Mouse (Mus musculus) left cerebral cortex, adult 9 months (tissue): ENCODE data around the gene Gm1113.

Experiments used
- DNase-seq, 2 experiments: peaks; one replicate each; pipeline ENCODE4 v3.0.0; 2022; ENCODE audit warnings: low spot score in 2 of 2

Gene Gm1113

GRCm38 (mm10) chr9:35529141-35529540 is 11.1 kb upstream of the Gm1113 start:
- DNase-seq = no peak

DNA sequence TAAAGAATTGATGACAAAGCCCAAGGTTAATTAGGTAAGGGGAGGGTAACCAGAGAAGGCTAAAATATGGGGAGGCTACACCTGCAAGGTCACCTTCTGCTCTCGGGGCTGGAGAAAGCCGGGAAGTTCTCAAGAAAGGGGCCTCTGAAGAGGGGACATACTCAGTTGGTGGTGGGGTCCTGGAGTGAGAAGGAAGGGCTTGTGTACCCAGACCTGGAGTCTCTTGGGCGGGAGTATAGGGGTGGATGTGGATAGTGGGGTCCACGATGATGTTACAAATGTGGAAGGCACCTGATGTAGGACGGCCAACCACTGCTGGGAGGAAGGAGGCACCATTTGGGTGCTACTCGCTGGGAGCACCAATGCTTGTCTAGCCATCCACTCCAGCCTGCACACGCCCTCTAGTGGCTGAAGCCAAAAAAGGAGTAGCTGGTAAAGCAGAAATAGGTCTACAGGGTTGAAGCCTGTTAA is 5.9 kb upstream of the Gm1113 start:
- peak; percentile 48 to 85 for DNase-seq

DNA sequence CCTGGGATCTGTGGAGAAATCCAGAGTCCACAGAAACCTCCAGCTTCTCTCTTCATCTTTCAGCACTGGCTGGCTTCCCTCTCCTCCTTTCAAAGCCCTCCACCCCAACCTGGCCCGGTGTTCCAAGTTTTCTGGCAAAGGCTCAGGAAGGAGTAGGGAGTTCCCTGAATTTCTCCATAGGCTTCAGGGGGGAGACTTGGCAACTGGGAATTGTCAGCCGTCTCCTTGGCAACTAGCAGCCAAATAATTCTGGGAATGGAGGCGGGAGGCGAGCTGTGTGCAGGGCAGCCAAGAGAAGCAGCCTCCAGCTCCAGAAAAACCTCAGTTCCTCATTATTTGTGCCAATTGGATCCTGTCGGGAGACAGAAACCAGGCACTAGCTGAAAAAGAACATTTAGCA is 5.5 kb upstream of the Gm1113 start:
- peak; percentile 42 to 67 for DNase-seq

GRCm38 (mm10) chr9:35522821-35523515 is 4.9 kb upstream of the Gm1113 start:
- no peak for DNase-seq

GRCm38 (mm10) chr9:35522241-35522640 is 4.2 kb upstream of the Gm1113 start:
- DNase-seq = no peak

- no peak for DNase-seq
These were observed 2.7 kb upstream of the Gm1113 start for GRCm38 (mm10) chr9:35520631-35521348.

- DNase-seq = no peak
These were observed 1.4 kb downstream of the Gm1113 start for GRCm38 (mm10) chr9:35516711-35517110.

GRCm38 (mm10) chr9:35516182-35516581 is 1.9 kb downstream of the Gm1113 start:
- DNase-seq = no peak

DNA sequence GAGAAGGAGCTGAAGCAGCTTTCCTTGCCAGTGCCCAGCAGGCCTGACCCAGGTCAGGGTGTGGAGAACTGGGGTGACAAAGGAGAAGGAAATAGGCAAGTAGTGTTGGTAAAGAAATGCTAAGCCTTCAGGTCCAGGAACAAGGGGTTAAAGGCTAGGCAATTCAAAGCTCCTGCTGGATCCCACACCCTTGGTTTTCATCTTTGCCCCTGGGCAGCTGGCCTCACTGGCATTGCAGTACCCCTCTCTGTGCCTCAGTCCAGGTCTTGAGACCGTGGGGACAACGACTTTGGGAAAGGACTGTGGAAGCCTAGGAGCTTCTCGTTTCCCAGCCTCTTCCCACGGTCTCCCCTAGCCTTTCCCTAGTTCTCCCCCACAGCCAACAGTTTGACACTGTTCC is 4.2 kb downstream of the Gm1113 start:
- DNase-seq = no peak

- DNase-seq = peak in 1 of 2 experiments; percentile 33
These were observed 9.8 kb downstream of the Gm1113 start for GRCm38 (mm10) chr9:35508234-35508633.

- DNase-seq = no peak
These were observed 15.6 kb downstream of the Gm1113 start for GRCm38 (mm10) chr9:35502361-35503000.

DNA sequence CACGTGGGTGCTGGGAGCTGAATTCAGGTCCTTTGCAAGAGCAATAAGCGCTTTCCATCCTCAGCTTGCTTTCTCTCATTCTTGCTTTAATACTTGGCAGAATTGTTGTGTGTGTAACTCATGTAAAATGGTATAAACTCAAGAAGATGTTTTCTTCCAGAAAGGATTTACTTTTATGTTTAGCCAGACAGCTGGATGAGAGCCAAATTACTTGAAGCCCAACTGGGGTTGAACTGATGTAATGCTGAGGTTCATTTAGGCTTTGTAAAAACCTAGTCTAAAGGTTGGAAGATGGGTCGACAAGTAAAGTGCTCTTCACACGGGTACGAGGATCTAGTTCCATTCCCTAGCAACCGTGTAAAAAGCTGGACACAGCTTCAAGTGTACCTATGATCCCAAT is 18.1 kb downstream of the Gm1113 start:
- DNase-seq = no peak

DNA sequence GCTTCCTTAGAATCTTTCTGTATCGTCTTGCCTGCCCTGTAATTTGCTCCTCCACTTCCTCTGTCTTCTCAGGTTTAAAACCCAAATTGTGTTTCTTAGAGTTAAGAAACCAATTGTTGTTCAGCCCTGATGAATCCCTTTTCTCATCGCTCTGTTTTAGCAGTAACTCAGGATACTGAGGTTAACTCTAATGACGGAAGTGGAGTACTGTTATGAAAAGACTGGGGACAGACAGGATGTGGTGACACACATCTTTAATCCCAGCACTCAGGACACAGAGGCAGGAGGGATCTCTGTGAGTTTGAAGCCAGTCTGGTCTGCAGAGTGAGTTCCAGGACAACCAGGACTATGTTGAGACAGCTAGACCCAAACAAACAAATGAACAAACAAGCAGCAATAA is 22.6 kb downstream of the Gm1113 start:
- no peak for DNase-seq

- DNase-seq = no peak
These were observed 23.1 kb downstream of the Gm1113 start for GRCm38 (mm10) chr9:35494937-35495336.

DNA sequence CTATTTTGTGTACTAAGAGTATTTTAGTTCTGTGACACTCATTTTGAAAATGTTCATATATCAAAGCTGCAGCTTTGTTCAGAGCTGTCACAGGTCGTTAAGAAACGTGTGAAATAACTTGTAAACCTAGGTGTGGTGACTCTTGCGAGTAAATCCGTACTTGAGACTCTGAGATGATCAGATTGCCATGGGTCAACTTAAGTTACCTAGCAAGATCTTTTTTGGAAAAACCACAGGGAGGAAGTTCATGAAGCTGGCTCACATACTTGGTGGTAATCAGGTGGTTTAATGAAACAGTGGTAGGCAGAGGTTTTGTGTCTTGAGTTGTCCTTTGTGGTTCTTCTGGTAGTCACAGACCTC is 24.4 kb downstream of the Gm1113 start:
- no peak for DNase-seq

DNA sequence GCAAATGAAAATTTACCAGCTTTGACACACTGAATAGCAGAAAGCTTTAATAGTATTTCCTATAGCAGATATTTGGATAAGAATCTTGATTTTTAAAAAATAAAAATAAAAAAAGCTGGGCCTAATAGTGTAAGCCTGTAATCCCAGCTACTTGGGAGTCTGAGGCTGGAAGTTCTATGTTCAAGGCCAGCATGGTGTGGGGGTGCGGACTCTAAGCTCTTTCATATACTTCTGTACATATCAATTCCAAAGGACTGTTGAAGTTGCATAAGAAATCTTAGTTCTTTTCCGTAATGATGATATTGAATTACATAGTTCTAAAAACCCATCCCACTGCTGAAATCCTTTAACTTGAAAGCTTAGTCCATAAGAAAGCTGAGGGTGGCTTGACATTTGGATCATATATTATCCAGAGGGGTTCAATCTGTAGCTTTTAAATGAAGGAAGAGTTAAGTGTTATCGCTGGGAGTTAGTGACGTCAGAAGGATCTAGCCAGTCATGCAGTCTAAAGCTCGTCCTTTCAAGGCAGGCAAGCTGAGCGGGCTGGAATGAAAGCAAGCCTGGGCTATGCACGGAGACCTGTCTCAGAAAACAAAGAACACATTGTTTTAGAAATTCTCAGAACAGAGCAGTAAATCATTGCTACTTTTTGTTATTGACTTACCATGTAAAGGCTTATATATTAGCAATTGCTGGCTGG is 24.9 kb downstream of the Gm1113 start:
- no peak for DNase-seq

DNA sequence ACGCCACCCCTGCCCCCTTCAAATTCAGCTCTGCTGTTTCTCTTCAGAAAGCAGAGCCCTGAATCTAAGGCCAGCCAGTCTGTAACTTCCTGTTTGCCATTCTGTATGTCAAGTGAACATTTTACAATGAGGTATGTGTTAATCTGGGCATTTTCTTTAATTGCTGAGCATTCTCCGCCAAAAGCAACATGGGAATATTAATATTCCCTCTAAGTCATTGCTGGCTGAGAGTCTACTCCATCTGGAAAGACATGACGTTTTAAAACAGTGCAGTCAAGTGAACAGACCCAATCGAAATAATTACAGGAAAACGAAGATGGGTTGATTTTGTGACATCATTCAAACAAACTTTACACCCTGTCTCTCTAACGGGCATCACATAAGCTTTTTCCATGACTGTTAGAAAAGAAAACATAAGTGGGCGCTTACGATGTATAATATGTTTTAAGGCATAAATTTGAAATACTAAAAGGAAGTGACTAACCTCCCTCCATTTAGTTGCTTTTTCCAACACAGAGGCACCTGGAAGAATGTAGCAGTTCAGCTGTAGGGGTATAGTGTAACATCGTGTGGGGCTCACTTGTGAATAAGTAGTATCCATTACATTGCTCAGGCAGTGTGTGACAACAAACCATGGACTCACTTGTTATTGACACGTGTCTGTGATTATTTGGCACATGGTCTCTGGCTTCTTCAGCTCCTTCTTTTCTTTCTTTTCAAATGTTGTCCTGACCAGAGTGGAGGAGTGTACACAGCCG is 26.8 kb downstream of the Gm1113 start:
- no peak for DNase-seq

GRCm38 (mm10) chr9:35488496-35488895 is 29.6 kb downstream of the Gm1113 start:
- peak in 1 of 2 experiments; percentile 37 for DNase-seq

DNA sequence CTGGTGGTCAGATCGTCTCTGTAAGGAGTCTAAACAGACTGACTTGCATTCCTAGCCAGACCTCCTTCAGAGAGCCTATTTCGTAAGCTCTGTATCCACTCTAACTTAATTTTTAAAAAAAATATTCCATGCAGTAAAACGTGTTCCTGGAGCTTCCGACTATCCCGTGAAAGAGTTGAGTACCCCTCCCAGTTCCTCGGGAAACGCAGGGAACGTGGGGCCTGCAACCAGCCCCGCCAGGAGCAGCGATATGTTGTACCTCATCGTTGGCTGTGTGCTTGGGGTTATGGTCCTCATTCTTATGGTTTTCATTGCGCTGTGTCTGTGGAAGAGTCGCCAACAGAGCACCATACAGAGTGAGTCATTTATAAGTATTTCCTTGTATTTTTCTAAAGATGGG is 31.5 kb downstream of the Gm1113 start:
- no peak for DNase-seq

DNA sequence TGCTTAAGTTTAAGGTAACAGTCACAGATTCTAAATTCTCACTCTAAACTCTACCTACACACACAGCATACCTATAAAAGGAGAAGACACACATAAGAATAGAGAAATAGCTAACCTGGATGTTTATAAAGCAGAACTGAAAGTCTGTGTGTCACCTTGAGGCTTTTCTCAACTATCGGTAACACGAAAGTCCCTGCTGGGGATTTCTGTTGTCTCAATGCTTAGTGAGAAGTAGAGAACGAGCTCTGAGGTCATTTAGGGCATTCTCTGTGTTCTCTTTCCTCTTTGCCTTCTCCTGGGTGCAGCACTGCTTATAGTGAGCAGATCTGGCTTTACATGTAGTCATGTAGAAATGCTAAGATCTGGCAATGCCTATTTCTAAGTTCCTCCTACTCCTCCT is 34.1 kb downstream of the Gm1113 start:
- no peak for DNase-seq
